Mouse (Mus musculus) gastrocnemius, postnatal 4 days (tissue): ENCODE results near the gene Akap17b. TPM values are rescaled to one million over a fixed set of nuclear protein-coding genes. Genes with fewer than 3 reads are reported as not detected.
"Not testable (repeated sequence)": the region's sequence is repeated elsewhere in the genome, so short reads cannot be mapped to it uniquely, and the experiment has no call there.

Source experiments
- DNase-seq, 2 experiments: peaks; one replicate each; pipeline ENCODE4 v3.0.0; 2021 to 2022; ENCODE audit warnings: low spot score in 2 of 2, mixed read lengths in 2 of 2
- long read RNA-seq, 2 experiments: library from polyadenylated mRNA; stranded (forward); transcript quantifications; one replicate each; pipeline ENCODE4 v2.0.0; 2021
- total RNA-seq, 2 experiments: library from RNA; stranded (reverse); gene quantifications; 2 replicates each; pipeline ENCODE4 v1.2.3; 2021

Akap17b gene
- 1 to 10 TPM; 1.5 to 2.0 TPM for total RNA-seq
- long read RNA-seq, experiment 1, partial matches to known transcripts: 0 of 1 reads
- long read RNA-seq, experiment 1, other reads (novel, unspliced or antisense): 1 of 1 reads
- long read RNA-seq, experiment 2, partial matches to known transcripts: 0 of 1 reads
- long read RNA-seq, experiment 2, other reads (novel, unspliced or antisense): 0 of 1 reads

GRCm38 (mm10) chrX:36644657-36645551, at the start of gene Akap17b:
Akap17b (minus strand) TSS chrX:36645395.
- peak; percentile 48 to 75 for DNase-seq

- no peak for DNase-seq
Observed at GRCm38 (mm10) chrX:36691365-36691764, 46.2 kb upstream of the Akap17b start.

- no peak for DNase-seq
Observed at GRCm38 (mm10) chrX:36689655-36690054, 44.5 kb upstream of the Akap17b start.

GRCm38 (mm10) chrX:36676836-36677235, 31.6 kb upstream of the Akap17b start:
- DNase-seq: no peak

GRCm38 (mm10) chrX:36672708-36673107, 27.5 kb upstream of the Akap17b start:
- DNase-seq: no peak

GRCm38 (mm10) chrX:36640046-36640445, 5.1 kb downstream of the Akap17b start:
- DNase-seq: no peak

GRCm38 (mm10) chrX:36630771-36631170, 14.4 kb downstream of the Akap17b start:
- DNase-seq: no peak

GRCm38 (mm10) chrX:36628102-36628501, 17.1 kb downstream of the Akap17b start:
- no peak for DNase-seq

- no peak for DNase-seq
Observed at GRCm38 (mm10) chrX:36609117-36609516, 36.1 kb downstream of the Akap17b start.

- no peak for DNase-seq
Observed at GRCm38 (mm10) chrX:36604040-36604439, 41.2 kb downstream of the Akap17b start.

GRCm38 (mm10) chrX:36602926-36603325, 42.3 kb downstream of the Akap17b start:
- DNase-seq: no peak

- no peak for DNase-seq
Observed at GRCm38 (mm10) chrX:36600066-36600465, 45.1 kb downstream of the Akap17b start.

GRCm38 (mm10) chrX:36599656-36600055, 45.5 kb downstream of the Akap17b start:
- DNase-seq: no peak

- peak in 1 of 2 experiments; percentile 8 for DNase-seq
Observed at GRCm38 (mm10) chrX:36598861-36599344, 46.3 kb downstream of the Akap17b start.

GRCm38 (mm10) chrX:36598390-36598810, 46.8 kb downstream of the Akap17b start:
- DNase-seq: peak in 1 of 2 experiments; percentile 19

GRCm38 (mm10) chrX:36597707-36598389, 47.3 kb downstream of the Akap17b start, which contains the start of gene Pgrmc1:
Pgrmc1 (plus strand) TSS chrX:36598206.
- DNase-seq: peak; percentile 65 to 78

GRCm38 (mm10) chrX:36596483-36597120, 48.6 kb downstream of the Akap17b start:
- DNase-seq: not testable (repeated sequence)

- DNase-seq: no peak
Observed at GRCm38 (mm10) chrX:36595247-36595646, 49.9 kb downstream of the Akap17b start.

- no peak for DNase-seq
Observed at GRCm38 (mm10) chrX:36591539-36591938, 53.7 kb downstream of the Akap17b start.

- no peak for DNase-seq
Observed at GRCm38 (mm10) chrX:36591120-36591519, 54.1 kb downstream of the Akap17b start.

- no peak for DNase-seq
Observed at GRCm38 (mm10) chrX:36590266-36590665, 54.9 kb downstream of the Akap17b start.
